Mouse (Mus musculus): ENCODE measurements around the gene Tuba1b.
"Not testable (repeated sequence)": the region's sequence is repeated elsewhere in the genome, so short reads cannot be mapped to it uniquely, and the experiment has no call there.

Tuba1b gene

GRCm38 (mm10) chr15:98922581-98922980, 11.8 kb downstream of the Tuba1b start:
- DNase-seq: no peak

- DNase-seq: no peak
These were observed 12.9 kb downstream of the Tuba1b start for GRCm38 (mm10) chr15:98921510-98921909.

- not testable (repeated sequence) for DNase-seq
These were observed 15.9 kb downstream of the Tuba1b start for GRCm38 (mm10) chr15:98918499-98918895.

GRCm38 (mm10) chr15:98917538-98918498, 16.5 kb downstream of the Tuba1b start, which contains the start of gene Lmbr1l:
TSS of gene Lmbr1l (minus strand) at chr15:98918231.
- DNase-seq: peak; percentile 100

GRCm38 (mm10) chr15:98917091-98917490, 17.3 kb downstream of the Tuba1b start:
- no peak for DNase-seq

GRCm38 (mm10) chr15:98916016-98916415, 18.3 kb downstream of the Tuba1b start:
- DNase-seq: no peak

GRCm38 (mm10) chr15:98914903-98915302, 19.5 kb downstream of the Tuba1b start:
- DNase-seq: no peak

GRCm38 (mm10) chr15:98904692-98905091, 29.7 kb downstream of the Tuba1b start:
- peak; percentile 69 to 76 for DNase-seq

- no peak for DNase-seq
These were observed 31.8 kb downstream of the Tuba1b start for GRCm38 (mm10) chr15:98902600-98902999.

- DNase-seq: no peak
These were observed 32.8 kb downstream of the Tuba1b start for GRCm38 (mm10) chr15:98901530-98901929.

GRCm38 (mm10) chr15:98897928-98898800, 36.2 kb downstream of the Tuba1b start, which contains the start of gene Dhh:
TSS of gene Dhh (minus strand) at chr15:98898540.
- DNase-seq: peak; percentile 40 to 45

GRCm38 (mm10) chr15:98897495-98897894, 36.9 kb downstream of the Tuba1b start:
- no peak for DNase-seq

GRCm38 (mm10) chr15:98895635-98896589, 38.5 kb downstream of the Tuba1b start:
- DNase-seq: peak; percentile 47 to 48

- peak in 1 of 2 experiments; percentile 40 for DNase-seq
These were observed 39.4 kb downstream of the Tuba1b start for GRCm38 (mm10) chr15:98894746-98895634.

- peak; percentile 54 to 63 for DNase-seq
These were observed 40.2 kb downstream of the Tuba1b start, which contains the start of gene Rhebl1 for GRCm38 (mm10) chr15:98893940-98894745. TSS of gene Rhebl1 (minus strand) at chr15:98894540.

GRCm38 (mm10) chr15:98893036-98893435, 41.3 kb downstream of the Tuba1b start:
- DNase-seq: no peak

- peak; percentile 81 to 83 for DNase-seq
These were observed 42.3 kb downstream of the Tuba1b start for GRCm38 (mm10) chr15:98891907-98892606.

GRCm38 (mm10) chr15:98891198-98891742, 43.1 kb downstream of the Tuba1b start:
- DNase-seq: no peak

GRCm38 (mm10) chr15:98887526-98887925, 46.8 kb downstream of the Tuba1b start:
- peak in 1 of 2 experiments; percentile 61 for DNase-seq

Data from cerebellum, postnatal 10 days (tissue).